Mouse (Mus musculus): ENCODE measurements at regions not wholly inside any gene's neighbourhood (a gene's known extent, or its start where the extent isn't known, plus 50 kb on each side); places are given as distances from the start of the nearest gene placed in this dataset.
A peak's percentile ranks its signal among the peaks of the same experiment; 100 is the strongest.
"Not testable (repeated sequence)": the region's sequence is repeated elsewhere in the genome, so short reads cannot be mapped to it uniquely, and the experiment has no call there.

GRCm38 (mm10) chr12:17852138-17852537 lies 161.5 kb downstream of the Hpcal1 start:
- peak; percentile 3 for DNase-seq (ENCODE audit: low read depth, low spot score)

- DNase-seq (ENCODE audit: low read depth, low spot score): not testable (repeated sequence)
Observed at GRCm38 (mm10) chr12:17872491-17872890, 181.8 kb downstream of the Hpcal1 start.

- DNase-seq (ENCODE audit: low read depth, low spot score): peak; percentile 76
Observed at GRCm38 (mm10) chr12:17881371-17882116, 190.9 kb downstream of the Hpcal1 start.

- DNase-seq (ENCODE audit: low read depth, low spot score): not testable (repeated sequence)
Observed at GRCm38 (mm10) chr12:17882117-17883116, 191.8 kb downstream of the Hpcal1 start.

GRCm38 (mm10) chr12:17891663-17892310 lies 201.1 kb downstream of the Hpcal1 start:
- not testable (repeated sequence) for DNase-seq (ENCODE audit: low read depth, low spot score)

GRCm38 (mm10) chr12:17913058-17913457 lies 222.4 kb downstream of the Hpcal1 start:
- not testable (repeated sequence) for DNase-seq (ENCODE audit: low read depth, low spot score)

All from skeletal muscle tissue, adult 2 months (tissue).